Mouse (Mus musculus) lung, embryonic 15.5 days (tissue): ENCODE measurements around the gene Pygl. TPM values are rescaled to one million over a fixed set of nuclear protein-coding genes. Genes with fewer than 3 reads are reported as not detected.
"Not testable (repeated sequence)": the region's sequence is repeated elsewhere in the genome, so short reads cannot be mapped to it uniquely, and the experiment has no call there.

ENCODE experiments used
- ATAC-seq: fragments of 200-750 bp; cut with Nextera tagmentation; 2 replicates; pipeline ENCODE4 v1.8.0; 2017; ENCODE audit warnings: moderate number of reproducible peaks, borderline replicate concordance; ENCODE audit not compliant: low FRiP score, low TSS enrichment; ENCODE audit errors: extremely low read depth
- H3K27ac ChIP-seq: fragments of 300-500 bp; sonication (generic); 2 replicates; pipeline ENCODE4 v1.5.1; 2015; ENCODE audit warnings: moderate library complexity, mild to moderate bottlenecking, inconsistent platforms
- H3K27me3 ChIP-seq: fragments of 300-500 bp; sonication (generic); 2 replicates; pipeline ENCODE4 v1.6.1; 2015; ENCODE audit warnings: inconsistent platforms
- H3K36me3 ChIP-seq: fragments of 300-500 bp; sonication (generic); 2 replicates; pipeline ENCODE4 v1.6.1; 2015; ENCODE audit warnings: inconsistent platforms
- H3K4me1 ChIP-seq: fragments of 300-500 bp; sonication (generic); 2 replicates; pipeline ENCODE4 v1.6.1; 2015; ENCODE audit warnings: inconsistent platforms
- H3K4me2 ChIP-seq: fragments of 300-500 bp; sonication (generic); 2 replicates; pipeline ENCODE4 v1.6.1; 2015; ENCODE audit warnings: inconsistent platforms, mild to moderate bottlenecking, moderate library complexity
- H3K4me3 ChIP-seq: fragments of 300-500 bp; sonication (generic); 2 replicates; pipeline ENCODE4 v1.5.1; 2015; ENCODE audit warnings: mild to moderate bottlenecking, inconsistent platforms
- H3K9ac ChIP-seq: fragments of 300-500 bp; sonication (generic); 2 replicates; pipeline ENCODE4 v1.6.1; 2015; ENCODE audit warnings: inconsistent platforms
- H3K9me3 ChIP-seq: fragments of 300-500 bp; sonication (generic); 2 replicates; pipeline ENCODE4 v1.6.1; 2016; ENCODE audit warnings: inconsistent platforms
- WGBS: fragments of 180-500 bp; shearing (Covaris S2); methylation state at CpG from one replicate; pipeline ENCODE4 v1.1.7; 2015; 5-methylcytosine and 5-hydroxymethylcytosine counted together
- polyA plus RNA-seq: library from polyadenylated mRNA; unstranded; fragments of >200 nt; fragmentation: Nextera tagmentation; extraction: Ambion mirVana; gene quantifications from 2 replicates; pipeline ENCODE4 v1.2.1, GENCODE M21; 2015

Gene Pygl
- polyA plus RNA-seq, 1 experiment from 2014 or later, result 65.4 TPM

GRCm38 (mm10) chr12:70147986-70148630 is 83.2 kb downstream of the Pygl start:
- no peaks in the 10 kb centered on the region; the same call in 1 of the 2 replicates for H3K27me3 ChIP-seq
- 6% methylated on average over 13 of the region's 13 CpGs for WGBS
- peak overlapping the region; percentile 47; the same call in 1 of the 2 replicates for H3K27ac ChIP-seq
- no peaks in the 10 kb centered on the region for H3K9me3 ChIP-seq
- peak; percentile 30; the same call in 1 of the 2 replicates for ATAC-seq
- peaks cover 27% of the 10 kb centered on the region for H3K4me1 ChIP-seq
- no peaks in the 10 kb centered on the region for H3K36me3 ChIP-seq
- H3K4me3 ChIP-seq, result peak overlapping the region; percentile 33
- H3K9ac ChIP-seq, result peak overlapping the region; percentile 24; the same call in 1 of the 2 replicates
- H3K4me2 ChIP-seq, result peak overlapping the region; percentile 54

DNA sequence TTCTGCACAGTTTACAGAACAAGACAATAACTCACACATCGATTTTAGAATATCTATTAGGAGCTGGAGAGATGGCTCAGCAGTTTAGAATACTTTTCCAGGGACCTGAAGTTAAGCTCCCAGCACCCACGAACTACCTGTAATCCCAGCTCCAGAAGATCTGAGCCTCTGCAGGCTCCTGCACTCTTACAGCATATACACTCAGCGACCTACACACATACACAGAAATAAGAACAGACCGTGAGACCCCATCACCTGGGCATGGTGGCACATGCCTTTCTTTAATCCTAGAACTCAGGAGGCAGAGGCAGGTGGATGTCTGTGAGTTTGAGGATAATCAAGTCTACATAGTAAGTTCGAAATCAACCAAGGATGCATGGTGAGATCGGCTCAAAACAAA is 85.7 kb downstream of the Pygl start:
- no peaks in the 10 kb centered on the region for H3K36me3 ChIP-seq
- WGBS, result 92% methylated on average over 6 of the region's 6 CpGs
- no peaks in the 10 kb centered on the region for H3K27me3 ChIP-seq
- H3K4me3 ChIP-seq, result no peak overlapping the region
- H3K27ac ChIP-seq, result no peak overlapping the region
- ATAC-seq, result no peak
- no peaks in the 10 kb centered on the region for H3K9me3 ChIP-seq
- H3K4me1 ChIP-seq, result peaks cover 27% of the 10 kb centered on the region
- no peak overlapping the region for H3K4me2 ChIP-seq
- H3K9ac ChIP-seq, result no peak overlapping the region

DNA sequence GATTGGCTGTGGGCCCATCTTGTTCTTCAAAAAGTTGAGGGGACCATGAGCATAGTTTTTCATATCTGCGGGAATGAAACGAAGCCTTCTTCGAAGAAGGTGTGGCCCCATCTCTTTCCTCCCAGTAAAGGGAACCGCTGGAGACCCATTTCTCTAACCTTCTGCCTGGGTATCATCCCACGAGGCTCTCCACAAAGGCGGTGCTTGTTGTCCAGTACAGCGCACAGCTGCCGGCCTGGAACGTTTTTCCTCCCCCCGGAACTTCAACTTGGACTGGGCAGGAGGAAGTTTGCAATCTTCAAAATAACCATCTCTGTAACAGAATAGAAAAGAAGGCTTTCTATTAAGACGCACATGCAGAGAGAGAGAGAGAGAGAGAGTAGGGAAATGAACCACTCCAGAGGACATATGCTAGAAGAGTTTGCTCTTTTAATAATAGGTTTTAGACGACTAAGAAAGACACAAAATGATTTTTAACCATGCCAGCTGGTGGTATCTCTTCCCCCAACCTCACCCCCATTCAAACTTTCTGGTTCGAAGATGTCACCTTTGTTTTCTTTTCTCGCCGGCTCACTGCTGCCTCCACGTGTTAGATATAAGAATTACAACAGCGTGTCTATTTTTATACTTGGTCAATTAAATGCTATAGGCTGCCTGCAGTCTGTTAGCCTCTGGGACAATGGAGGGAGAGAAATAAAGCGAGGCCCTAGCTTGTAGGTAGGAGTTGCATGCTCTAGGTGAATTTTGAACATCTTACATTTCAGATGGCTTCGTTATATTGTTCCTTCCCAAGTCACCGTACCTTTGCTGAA is 86.4 kb downstream of the Pygl start:
- no peak overlapping the region for H3K9ac ChIP-seq
- peak overlapping the region; percentile 33; the same call in 1 of the 2 replicates for H3K4me2 ChIP-seq
- H3K4me3 ChIP-seq, result no peak overlapping the region
- H3K4me1 ChIP-seq, result peaks cover 27% of the 10 kb centered on the region
- 26% methylated on average over 20 of the region's 20 CpGs for WGBS
- peak overlapping the region; percentile 79 for H3K27ac ChIP-seq
- H3K27me3 ChIP-seq, result no peaks in the 10 kb centered on the region
- no peak for ATAC-seq
- no peaks in the 10 kb centered on the region for H3K9me3 ChIP-seq
- H3K36me3 ChIP-seq, result no peaks in the 10 kb centered on the region

DNA sequence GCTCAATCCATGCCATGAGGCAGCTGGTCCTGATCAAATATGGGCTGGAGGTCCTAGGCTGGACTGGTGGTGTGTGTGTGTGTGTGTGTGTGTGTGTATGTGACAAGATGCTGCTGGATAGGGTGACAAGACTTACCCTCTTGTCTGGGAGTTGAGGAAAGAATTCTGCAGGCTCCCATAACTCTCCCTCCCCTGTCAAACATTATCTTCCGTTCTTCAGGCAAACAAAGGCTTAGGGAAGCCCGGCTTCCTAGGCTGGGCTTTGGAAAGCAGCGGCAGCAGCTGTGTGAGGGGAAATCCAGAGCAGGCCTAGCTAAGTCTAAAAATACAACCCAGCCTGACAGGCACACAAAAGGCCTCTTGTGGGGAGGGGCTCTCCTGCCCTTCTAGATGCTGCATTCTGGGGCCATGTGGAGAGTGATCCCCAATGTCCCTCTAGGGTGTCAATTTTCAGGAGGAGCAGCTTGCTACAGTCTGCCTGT is 87.1 kb downstream of the Pygl start:
- not testable (repeated sequence) for H3K9ac ChIP-seq, H3K27me3 ChIP-seq, H3K4me2 ChIP-seq, H3K4me3 ChIP-seq, H3K36me3 ChIP-seq, H3K9me3 ChIP-seq
- peaks cover 27% of the 10 kb centered on the region for H3K4me1 ChIP-seq
- peak overlapping the region; percentile 79 for H3K27ac ChIP-seq
- 2% methylated on average over 3 of the region's 3 CpGs for WGBS
- peak; percentile 76; the same call in 1 of the 2 replicates for ATAC-seq

- H3K4me3 ChIP-seq, result no peak overlapping the region
- H3K4me1 ChIP-seq, result peaks cover 23% of the 10 kb centered on the region
- no peak for ATAC-seq
- 78% methylated on average over 5 of the region's 5 CpGs for WGBS
- H3K27me3 ChIP-seq, result no peaks in the 10 kb centered on the region
- H3K9me3 ChIP-seq, result no peaks in the 10 kb centered on the region
- H3K9ac ChIP-seq, result no peak overlapping the region
- H3K36me3 ChIP-seq, result no peaks in the 10 kb centered on the region
- H3K27ac ChIP-seq, result no peak overlapping the region
- no peak overlapping the region for H3K4me2 ChIP-seq
Measured at GRCm38 (mm10) chr12:70140993-70141576, 90.2 kb downstream of the Pygl start.

Other genes starting within 250 kb of the Pygl start
- 8.9 and 9.0 TPM in 2 replicates for gene Sav1, start 244.5 kb downstream of the Pygl start, polyA plus RNA-seq
- 13.1 and 14.6 TPM in 2 replicates for gene Nin, start 117.8 kb downstream of the Pygl start, polyA plus RNA-seq
- gene Abhd12b, start 77.3 kb downstream of the Pygl start, polyA plus RNA-seq, result 0.11 TPM in 1 of 2 replicates, not detected in the other
- gene Trim9, start 116.1 kb upstream of the Pygl start, polyA plus RNA-seq, result 0.63 and 0.89 TPM in 2 replicates
- gene Tmx1, start 221.6 kb upstream of the Pygl start, polyA plus RNA-seq, result 118 and 123 TPM in 2 replicates